Mouse (Mus musculus): ENCODE results near the gene Ube2v1. TPM values are rescaled to one million over a fixed set of nuclear protein-coding genes. Genes with fewer than 3 reads are reported as not detected.

The Ube2v1 gene
- polyA plus RNA-seq, 1 experiment from 2014 or later, result 299 TPM

DNA sequence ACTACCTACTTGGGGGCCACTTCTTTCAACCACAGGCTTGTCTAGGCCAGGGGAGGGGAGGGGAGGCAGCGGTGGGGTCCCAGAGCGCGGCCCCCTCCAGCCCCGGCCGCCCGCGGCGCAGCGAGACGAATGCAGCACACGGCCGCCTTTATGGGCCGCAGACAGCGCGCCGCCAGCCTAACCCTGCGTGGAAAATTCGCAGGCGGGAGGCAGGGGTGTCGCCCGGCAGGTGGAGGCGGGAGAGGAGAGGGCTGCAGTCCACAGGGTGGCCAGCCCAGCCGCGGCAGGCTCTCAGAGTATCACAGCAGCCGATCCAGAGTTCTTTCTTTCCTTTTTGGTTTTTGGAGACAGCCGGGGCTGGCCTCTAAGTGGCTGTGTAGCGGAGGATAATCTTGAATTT lies 72.5 kb downstream of the Ube2v1 start:
- Histone ChIP-seq H3K36me3 (ENCODE audit: control insufficient read depth, insufficient read depth, low read length) (no peaks in the 10 kb centered on the region), H3K4me2 (ENCODE audit: low read length) (peak overlapping the region; percentile 45), H3K27me3 (ENCODE audit: control insufficient read depth, insufficient read depth, low read length) (no peaks in the 10 kb centered on the region), H3K27ac (replicated peaks; ENCODE audit: low read depth, low read length) (no peak overlapping the region; the same call in 1 of the 2 replicates), H3K4me3 (replicated peaks; ENCODE audit: low read depth, low read length) (peak overlapping the region; percentile 24), H3K4me1 (ENCODE audit: control insufficient read depth, insufficient read depth, low read length) (peaks cover 5% of the 10 kb centered on the region; the same call in 1 of the 2 replicates), H3K9me3 (ENCODE audit: control insufficient read depth, low read length) (no peaks in the 10 kb centered on the region), H3K9ac (replicated peaks; ENCODE audit: low read length) (no peak overlapping the region; the same call in 1 of the 2 replicates)
- DNase-seq, result peak; percentile 58
- 10% methylated on average over 27 of the region's 27 CpGs for WGBS
- ATAC-seq (ENCODE audit: low FRiP score, low TSS enrichment), result peak; percentile 60; the same call in 1 of the 2 replicates

Small RNA genes lying within 50 kb of the gene (microRNA-seq; reads per million reads assigned to microRNA genes)
- gene Gm22355, result not detected

Other genes starting within 250 kb of the Ube2v1 start
- 15.5 and 19.2 TPM in 2 replicates for gene Slc9a8, start 210.4 kb downstream of the Ube2v1 start, polyA plus RNA-seq (2014; fragmentation: Nextera tagmentation; extraction: Ambion mirVana)
- 127 and 146 TPM in 2 replicates for gene Rnf114, start 139.4 kb downstream of the Ube2v1 start, polyA plus RNA-seq (2014; fragmentation: Nextera tagmentation; extraction: Ambion mirVana)
- 27.4 and 29.9 TPM in 2 replicates for gene Spata2, start 139.2 kb downstream of the Ube2v1 start, polyA plus RNA-seq (2014; fragmentation: Nextera tagmentation; extraction: Ambion mirVana)
- 0.53 and 4.4 TPM in 2 replicates for gene Snai1, start 93.9 kb downstream of the Ube2v1 start, polyA plus RNA-seq (2014; fragmentation: Nextera tagmentation; extraction: Ambion mirVana)
- 8.0 and 11.5 TPM in 2 replicates for gene Gm20431, start 29.4 kb upstream of the Ube2v1 start, polyA plus RNA-seq (2014; fragmentation: Nextera tagmentation; extraction: Ambion mirVana)
- 1.4 TPM in 2 replicates for gene Cebpb, start 56.8 kb upstream of the Ube2v1 start, polyA plus RNA-seq (2014; fragmentation: Nextera tagmentation; extraction: Ambion mirVana)
- gene Tmem189, start 57.7 kb upstream of the Ube2v1 start, polyA plus RNA-seq (2014; fragmentation: Nextera tagmentation; extraction: Ambion mirVana), result 28.8 and 29.9 TPM in 2 replicates